Mouse (Mus musculus): ENCODE results near the gene Hist1h1c. TPM values are rescaled to one million over a fixed set of nuclear protein-coding genes. Genes with fewer than 3 reads are reported as not detected.
A peak's percentile ranks its signal among the peaks of the same experiment; 100 is the strongest.

Hist1h1c gene
- total and polyA plus RNA-seq, 3 experiments, result 55.5 to 185 (median 147) TPM

DNA sequence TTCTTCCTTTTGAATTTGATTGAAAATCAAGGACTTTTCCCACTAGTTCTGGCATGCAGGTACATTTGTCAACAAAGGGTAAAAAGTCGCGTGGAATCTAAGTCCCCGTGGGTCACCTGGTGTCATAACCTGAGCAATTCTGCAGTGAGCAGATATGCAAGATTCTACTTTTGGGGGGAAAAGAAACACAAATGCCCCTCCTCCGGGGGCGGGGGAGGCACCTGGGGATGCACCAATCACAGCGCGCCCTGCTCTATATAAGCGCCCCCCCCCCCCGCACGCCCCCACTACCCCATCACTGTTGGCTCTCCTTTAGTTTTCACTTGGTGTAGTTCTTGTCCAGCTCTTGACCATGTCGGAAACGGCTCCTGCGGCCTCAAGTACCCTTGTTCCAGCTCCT, 43.1 kb upstream of the Hist1h1c start, which contains the start of gene Hist1h1t:
TSS of gene Hist1h1t (plus strand) at position 301 of the 400 bp plus-strand sequence.
- WGBS, result 48% methylated on average over 13 of the region's 13 CpGs
- Histone ChIP-seq H3K27ac (no peak within 1 kb of the TSS), H3K9ac (ENCODE audit: low read depth, low read length) (no peak within 1 kb of the TSS), H3K4me1 (ENCODE audit: control insufficient read depth, insufficient read depth, low read length) (no peaks in the 10 kb centered on the region; the same call in 1 of the 2 replicates), H3K4me3 (no peak within 1 kb of the TSS), H3K27me3 (ENCODE audit: control insufficient read depth, insufficient read depth, low read length) (no peaks in the 10 kb centered on the region), H3K79me2 (replicated peaks; ENCODE audit: control insufficient read depth, insufficient read depth, low read length) (no peaks in the 10 kb centered on the region), H3K36me3 (ENCODE audit: control insufficient read depth, insufficient read depth, low read length) (no peaks in the 10 kb centered on the region)
- intact Hi-C loops (cut with DNase I), result loop anchor here (5.0 to 10.0 kb wide), 3 partner anchors 263 to 1981 kb away; partner anchors contain the start of genes Hist1h2ah, Hist1h2ai, Hist1h2bk and Hist1h2bl
- no peak for TF ChIP-seq POLR2A (IDR thresholded peaks at IDR 0.05; ENCODE audit: insufficient read depth, low read depth, low read length)
- no peak for TF ChIP-seq EP300 (IDR thresholded peaks at IDR 0.05; ENCODE audit: insufficient read depth, low read depth, low read length)
- no peak for TF ChIP-seq CTCF (IDR thresholded peaks at IDR 0.05)
- no peak for DNase-seq

- no peaks in the 10 kb centered on the region for H3K36me3 ChIP-seq (ENCODE audit: control insufficient read depth, insufficient read depth, low read length)
- TF ChIP-seq CTCF (IDR thresholded peaks at IDR 0.05), result no peak
- no peak for TF ChIP-seq EP300 (IDR thresholded peaks at IDR 0.05; ENCODE audit: insufficient read depth, low read depth, low read length)
- no peak for TF ChIP-seq POLR2A (IDR thresholded peaks at IDR 0.05; ENCODE audit: insufficient read depth, low read depth, low read length)
- H3K9ac ChIP-seq (ENCODE audit: low read depth, low read length), result no peak overlapping the region
- H3K4me3 ChIP-seq, result no peak overlapping the region
- DNase-seq, result no peak
- intact Hi-C loops (cut with DNase I), result loop anchor here (5.0 to 10.0 kb wide), 3 partner anchors 264 to 1981 kb away; partner anchors contain the start of genes Hist1h2ah, Hist1h2ai, Hist1h2bk and Hist1h2bl
- H3K4me1 ChIP-seq (ENCODE audit: control insufficient read depth, insufficient read depth, low read length), result peaks cover under 1% of the 10 kb centered on the region; the same call in 1 of the 2 replicates
- no peaks in the 10 kb centered on the region for H3K79me2 ChIP-seq (replicated peaks; ENCODE audit: control insufficient read depth, insufficient read depth, low read length)
- H3K27me3 ChIP-seq (ENCODE audit: control insufficient read depth, insufficient read depth, low read length), result no peaks in the 10 kb centered on the region
- H3K27ac ChIP-seq, result no peak overlapping the region
- WGBS, result 52% methylated on average over 15 of the region's 15 CpGs
Observed at GRCm38 (mm10) chr13:23696061-23696474, 42.5 kb upstream of the Hist1h1c start.

- H3K79me2 ChIP-seq (replicated peaks; ENCODE audit: control insufficient read depth, insufficient read depth, low read length), result no peaks in the 10 kb centered on the region
- H3K9ac ChIP-seq (ENCODE audit: low read depth, low read length), result peak overlapping the region; percentile 37
- intact Hi-C loops (cut with DNase I), result loop anchor here (1.0 to 10.0 kb wide), 7 partner anchors 13 to 1983 kb away; partner anchors contain the start of genes Hist1h1e, Hist1h2ah, Hist1h2ai and Hist1h2bc
- under 1% methylated on average over 27 of the region's 32 CpGs for WGBS
- peaks cover 2% of the 10 kb centered on the region; the same call in 1 of the 2 replicates for H3K4me1 ChIP-seq (ENCODE audit: control insufficient read depth, insufficient read depth, low read length)
- H3K27ac ChIP-seq, result peak overlapping the region; percentile 73
- no peaks in the 10 kb centered on the region for H3K27me3 ChIP-seq (ENCODE audit: control insufficient read depth, insufficient read depth, low read length)
- H3K4me3 ChIP-seq, result peak overlapping the region; percentile 46
- H3K36me3 ChIP-seq (ENCODE audit: control insufficient read depth, insufficient read depth, low read length), result no peaks in the 10 kb centered on the region
- 0 out of 2 replicates have a peak, but pooled peaks have one; percentile 4 for TF ChIP-seq POLR2A (IDR thresholded peaks at IDR 0.05; ENCODE audit: insufficient read depth, low read depth, low read length)
- peak; percentile 87 for TF ChIP-seq CTCF (IDR thresholded peaks at IDR 0.05)
- no peak for TF ChIP-seq EP300 (IDR thresholded peaks at IDR 0.05; ENCODE audit: insufficient read depth, low read depth, low read length)
- DNase-seq, result no peak
Observed at GRCm38 (mm10) chr13:23697491-23698299, 40.9 kb upstream of the Hist1h1c start.

DNA sequence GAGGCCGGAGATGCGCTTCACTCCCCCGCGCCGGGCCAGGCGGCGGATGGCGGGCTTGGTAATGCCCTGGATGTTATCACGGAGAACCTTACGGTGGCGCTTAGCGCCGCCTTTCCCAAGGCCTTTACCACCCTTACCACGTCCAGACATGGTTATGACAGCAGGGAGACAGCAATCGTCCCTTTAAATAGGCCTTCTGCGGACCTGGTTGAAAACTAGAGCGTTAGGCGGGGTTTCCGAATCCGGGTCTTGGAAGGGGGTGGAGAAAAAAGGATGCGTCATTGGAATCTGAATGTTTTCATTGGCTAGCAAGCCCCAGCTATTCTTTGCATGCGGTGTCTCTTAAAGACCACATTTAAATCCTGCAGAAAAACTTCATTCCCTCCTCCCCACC, 40.3 kb upstream of the Hist1h1c start, which contains the start of gene Hist1h4c:
TSS of gene Hist1h4c (minus strand) at position 155 of the 394 bp plus-strand sequence.
- peak; percentile 98 to 99 for DNase-seq
- Histone ChIP-seq H3K36me3 (ENCODE audit: control insufficient read depth, insufficient read depth, low read length) (no peaks in the 10 kb centered on the region), H3K79me2 (replicated peaks; ENCODE audit: control insufficient read depth, insufficient read depth, low read length) (no peaks in the 10 kb centered on the region), H3K4me1 (ENCODE audit: control insufficient read depth, insufficient read depth, low read length) (peaks cover 2% of the 10 kb centered on the region; the same call in 1 of the 2 replicates), H3K9ac (ENCODE audit: low read depth, low read length) (peak within 1 kb of the TSS; percentile 37), H3K27ac (peak within 1 kb of the TSS; percentile 73), H3K27me3 (ENCODE audit: control insufficient read depth, insufficient read depth, low read length) (no peaks in the 10 kb centered on the region), H3K4me3 (peak within 1 kb of the TSS; percentile 46)
- under 1% methylated on average over 21 of the region's 22 CpGs for WGBS
- TF ChIP-seq CTCF (IDR thresholded peaks at IDR 0.05), result no peak
- peak; percentile 100 for TF ChIP-seq EP300 (IDR thresholded peaks at IDR 0.05; ENCODE audit: insufficient read depth, low read depth, low read length)
- peak; percentile 100 for TF ChIP-seq POLR2A (IDR thresholded peaks at IDR 0.05; ENCODE audit: insufficient read depth, low read depth, low read length)
- intact Hi-C loops (cut with DNase I), result loop anchor here (1.0 to 10.0 kb wide), 7 partner anchors 13 to 1983 kb away; partner anchors contain the start of genes Hist1h1e, Hist1h2ah, Hist1h2ai and Hist1h2bc

DNA sequence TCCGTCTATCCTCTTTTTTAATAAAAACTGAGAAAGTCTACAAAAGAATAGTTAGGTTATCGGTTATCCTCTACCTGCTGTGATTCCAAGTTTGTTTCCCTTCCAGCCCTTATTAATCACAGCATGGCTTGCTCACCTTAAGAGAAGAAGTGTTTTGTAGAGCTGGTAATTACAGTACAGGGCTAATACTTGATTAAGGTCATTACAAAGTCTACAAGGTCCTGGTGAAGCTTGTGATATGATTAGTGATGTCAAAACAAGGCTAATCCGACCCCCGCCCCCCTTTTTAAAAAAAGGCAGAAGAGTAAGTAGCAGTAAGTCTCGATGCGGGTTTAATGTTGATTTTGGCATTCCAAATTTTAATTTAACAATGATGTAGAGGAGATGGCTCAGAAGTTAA, 39.6 kb upstream of the Hist1h1c start:
- intact Hi-C loops (cut with DNase I), result loop anchor here (1.0 to 10.0 kb wide), 7 partner anchors 14 to 1984 kb away; partner anchors contain the start of genes Hist1h1e, Hist1h2ah, Hist1h2ai and Hist1h2bc
- no peak for DNase-seq
- WGBS, result 62% methylated on average over 6 of the region's 6 CpGs
- Histone ChIP-seq H3K9ac (ENCODE audit: low read depth, low read length) (no peak overlapping the region), H3K27me3 (ENCODE audit: control insufficient read depth, insufficient read depth, low read length) (no peaks in the 10 kb centered on the region), H3K4me3 (no peak overlapping the region), H3K4me1 (ENCODE audit: control insufficient read depth, insufficient read depth, low read length) (peaks cover 2% of the 10 kb centered on the region; the same call in 1 of the 2 replicates), H3K36me3 (ENCODE audit: control insufficient read depth, insufficient read depth, low read length) (no peaks in the 10 kb centered on the region), H3K79me2 (replicated peaks; ENCODE audit: control insufficient read depth, insufficient read depth, low read length) (no peaks in the 10 kb centered on the region), H3K27ac (peak overlapping the region; percentile 73)
- TF ChIP-seq POLR2A (IDR thresholded peaks at IDR 0.05; ENCODE audit: insufficient read depth, low read depth, low read length) (no peak), EP300 (IDR thresholded peaks at IDR 0.05; ENCODE audit: insufficient read depth, low read depth, low read length) (no peak), CTCF (IDR thresholded peaks at IDR 0.05) (no peak)
